Mouse (Mus musculus) heart, adult 2 months (tissue): ENCODE data around the gene Olfr69.

ENCODE experiments used
- CTCF ChIP-seq: fragments of 200-600 bp; IDR thresholded peaks from 2 replicates; pipeline ENCODE4 v1.8.1; 2022; ENCODE audit warnings: antibody characterized with exemption, mild to moderate bottlenecking, moderate library complexity
- EP300 ChIP-seq: fragments of 200-500 bp; IDR thresholded peaks from 2 replicates; pipeline ENCODE4 v1.6.1; 2011; ENCODE audit warnings: low read depth, low read length, control low read depth; ENCODE audit not compliant: insufficient read depth

DNA sequence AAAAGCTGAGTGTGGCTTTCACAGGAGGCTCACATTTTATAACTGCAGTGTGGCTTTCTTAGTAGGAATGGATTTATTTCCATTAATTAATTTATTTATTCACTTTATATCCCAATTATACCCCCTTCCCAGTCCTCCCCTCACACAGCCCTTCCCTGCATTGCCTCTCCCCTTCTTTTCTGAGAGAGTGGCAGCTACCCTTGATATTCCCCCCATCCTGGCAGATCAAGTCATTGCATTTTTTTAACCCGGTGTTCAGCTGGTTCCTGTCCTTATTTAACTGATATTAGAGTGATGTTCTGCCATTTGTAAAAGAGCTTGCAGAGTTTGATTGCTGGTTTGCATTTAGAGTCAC lies 38.4 kb upstream of the Olfr69 start:
- TF ChIP-seq CTCF (no peak), EP300 (no peak)
